Mouse (Mus musculus) lung, postnatal 10 days (tissue): ENCODE data around the gene Spock2.
A peak's percentile ranks its signal among the peaks of the same experiment; 100 is the strongest.

Experiments
- DNase-seq: peaks from one replicate; pipeline ENCODE4 v3.0.0; 2021

Gene Spock2

DNA sequence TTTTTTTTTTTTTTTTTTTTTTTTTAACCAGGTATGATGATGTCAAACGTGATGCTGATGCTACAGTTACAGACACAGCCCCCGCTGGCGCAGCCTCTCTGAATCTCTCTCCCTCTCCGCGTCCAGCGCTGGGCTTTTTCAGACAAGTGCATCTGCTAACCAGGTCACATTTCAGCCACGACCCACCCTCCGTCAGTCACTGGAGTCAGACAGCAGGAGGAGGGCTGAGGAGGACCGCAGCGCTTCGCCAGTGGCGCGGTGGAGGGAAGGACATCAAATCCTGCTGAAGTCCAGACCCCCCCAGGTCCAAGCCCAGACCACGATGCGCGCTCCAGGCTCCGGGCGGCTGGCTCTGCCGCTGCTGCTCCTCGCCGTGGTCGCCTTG lies at the start of gene Spock2:
TSS of gene Spock2 (plus strand) at position 74 of the 385 bp plus-strand sequence.
- peak; percentile 37 for DNase-seq

DNA sequence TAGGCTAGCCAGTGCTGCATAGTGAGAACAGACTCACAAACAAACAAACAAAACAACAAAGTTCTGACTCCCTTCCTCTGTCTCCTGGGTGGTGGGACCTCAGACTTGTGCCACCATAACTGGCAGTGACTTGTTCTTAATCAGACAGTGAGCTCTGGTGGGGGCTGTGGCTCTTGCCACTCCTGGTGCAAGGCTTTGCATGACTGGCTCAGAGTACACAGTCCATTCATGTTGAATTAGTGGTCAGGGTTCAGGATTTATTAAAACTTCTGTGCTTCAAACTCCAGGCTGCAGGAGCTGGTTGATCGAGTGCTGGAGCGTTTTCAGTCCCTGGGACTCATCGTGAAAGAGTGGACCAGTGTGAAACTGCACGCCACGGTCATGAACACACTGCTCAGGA lies 43.8 kb upstream of the Spock2 start:
- DNase-seq, result no peak

GRCm38 (mm10) chr10:60062931-60063330 lies 43.1 kb upstream of the Spock2 start:
- no peak for DNase-seq

- peak; percentile 51 for DNase-seq
These were observed 39.5 kb upstream of the Spock2 start for GRCm38 (mm10) chr10:60066524-60066923.

DNA sequence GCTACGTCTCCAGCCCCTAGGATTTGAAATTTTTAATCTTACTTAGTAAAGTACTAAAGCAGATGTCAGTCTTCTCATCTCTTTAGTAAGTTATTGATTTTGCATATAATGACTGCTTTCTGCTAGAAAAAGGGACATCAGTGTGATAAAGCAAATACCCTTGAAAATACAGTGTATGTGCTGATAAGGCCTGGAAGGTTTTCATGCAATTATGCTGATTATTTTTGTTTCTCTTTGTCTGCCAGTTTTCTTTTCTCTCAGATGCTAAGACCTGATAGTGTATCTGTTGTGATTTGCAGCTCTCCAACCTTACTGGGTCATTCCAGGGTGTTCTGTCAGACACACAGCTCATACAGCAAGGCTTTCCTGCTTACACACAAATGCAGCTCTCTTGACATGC lies 30.9 kb upstream of the Spock2 start:
- no peak for DNase-seq

DNA sequence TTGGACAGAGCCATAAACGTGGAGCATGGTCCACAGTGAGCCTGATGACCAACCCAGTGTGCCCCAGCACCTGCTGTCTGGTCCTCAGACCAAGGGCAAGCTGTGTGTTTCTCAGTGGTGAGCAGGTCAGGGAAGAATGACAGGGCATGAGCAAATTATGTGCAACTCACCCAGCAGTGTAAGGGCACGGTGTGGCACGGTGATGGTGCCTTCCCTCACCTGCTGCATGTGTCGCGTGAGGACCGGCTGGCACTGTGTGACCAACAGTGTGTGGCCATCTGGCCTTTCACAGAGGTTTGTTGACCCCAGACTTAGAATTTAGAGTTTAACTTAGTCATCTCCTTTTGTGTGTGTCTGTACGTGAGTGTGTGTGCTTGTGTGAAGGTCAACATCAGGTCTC lies 28.8 kb upstream of the Spock2 start:
- no peak for DNase-seq

- DNase-seq, result no peak
These were observed 28.1 kb upstream of the Spock2 start for GRCm38 (mm10) chr10:60077736-60078560.

GRCm38 (mm10) chr10:60078561-60078917 lies 27.5 kb upstream of the Spock2 start:
- DNase-seq, result peak; percentile 64

- peak; percentile 47 for DNase-seq
These were observed 25.8 kb upstream of the Spock2 start for GRCm38 (mm10) chr10:60080171-60080570.

- no peak for DNase-seq
These were observed 25.4 kb upstream of the Spock2 start for GRCm38 (mm10) chr10:60080601-60080981.

GRCm38 (mm10) chr10:60080982-60081825 lies 24.8 kb upstream of the Spock2 start:
- peak; percentile 25 for DNase-seq

DNA sequence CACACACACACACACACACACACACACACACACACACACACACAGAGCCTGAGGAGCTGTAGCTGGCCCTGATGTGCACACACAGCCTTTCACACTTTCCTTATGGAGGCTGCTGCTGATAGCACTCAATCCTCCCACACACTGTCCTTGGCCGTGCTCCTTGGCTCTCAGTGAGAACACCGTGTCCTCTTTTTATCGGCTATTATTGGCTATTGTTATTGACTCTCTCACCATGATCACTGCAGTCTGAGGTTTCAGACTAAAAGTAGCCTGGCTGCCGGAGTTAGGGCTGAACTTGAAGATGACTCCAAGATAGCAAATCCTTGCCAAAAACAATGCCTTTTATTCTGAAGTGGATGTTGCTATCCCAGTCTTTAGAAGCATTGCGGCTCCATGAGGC lies 24.1 kb upstream of the Spock2 start:
- DNase-seq, result peak; percentile 77

DNA sequence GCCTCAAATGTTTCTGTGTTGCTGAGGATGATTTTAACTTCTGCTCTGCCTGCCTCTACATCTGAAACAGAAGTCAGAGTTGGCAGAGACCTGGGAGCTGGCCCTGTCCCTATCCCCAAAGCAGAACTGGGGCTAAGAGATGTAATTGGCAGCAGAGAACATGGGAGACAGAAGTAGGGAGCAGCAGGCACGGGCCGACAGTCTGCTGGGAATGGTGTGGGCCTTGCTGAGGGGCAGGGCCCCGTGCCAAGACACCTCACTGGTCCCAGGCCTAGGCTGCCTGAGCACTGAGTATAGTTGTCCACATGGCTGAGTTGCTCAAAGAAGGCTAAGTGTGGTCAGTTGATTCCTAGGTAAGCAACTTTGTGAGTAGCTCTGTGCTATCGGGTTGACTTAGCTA lies 22.0 kb upstream of the Spock2 start:
- no peak for DNase-seq

DNA sequence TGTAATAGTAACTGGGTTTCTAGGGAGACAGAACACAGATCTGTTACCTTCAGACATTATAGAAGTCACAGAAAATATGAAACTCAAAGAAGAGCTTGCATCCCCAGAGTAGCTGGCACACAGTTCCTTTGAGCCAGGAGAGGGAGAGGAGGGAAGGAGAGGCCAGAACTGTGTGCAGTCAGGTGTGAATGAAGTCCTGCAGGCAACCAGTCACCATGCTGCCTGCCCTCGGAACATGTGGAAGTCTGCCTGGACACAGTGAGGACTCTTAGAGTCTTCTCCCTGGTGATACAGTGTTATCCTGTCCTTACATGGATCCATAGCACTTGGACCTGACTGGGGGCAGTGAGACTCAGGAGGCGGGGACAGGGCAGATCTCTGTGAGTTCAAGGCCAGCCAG lies 13.7 kb upstream of the Spock2 start:
- DNase-seq, result no peak

DNA sequence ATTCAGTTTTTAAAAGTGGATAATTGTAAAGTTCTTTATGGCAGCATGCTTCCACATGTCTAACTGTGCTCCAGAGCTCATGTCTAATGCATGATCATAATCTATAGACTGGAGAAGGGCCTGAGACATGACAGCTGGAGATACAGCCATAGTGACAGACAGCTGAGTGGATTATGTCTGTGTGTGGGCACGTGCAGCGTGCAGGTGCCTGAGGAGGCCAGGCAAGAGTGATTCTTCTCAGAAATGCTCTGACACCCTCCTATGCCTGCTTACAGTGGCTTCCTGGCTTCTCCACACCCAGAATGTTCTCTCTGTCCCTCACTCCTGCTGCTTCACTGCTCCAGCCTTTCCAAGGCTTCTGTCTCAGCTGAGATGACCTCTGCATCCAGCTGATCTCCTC lies 12.3 kb upstream of the Spock2 start:
- DNase-seq, result no peak

DNA sequence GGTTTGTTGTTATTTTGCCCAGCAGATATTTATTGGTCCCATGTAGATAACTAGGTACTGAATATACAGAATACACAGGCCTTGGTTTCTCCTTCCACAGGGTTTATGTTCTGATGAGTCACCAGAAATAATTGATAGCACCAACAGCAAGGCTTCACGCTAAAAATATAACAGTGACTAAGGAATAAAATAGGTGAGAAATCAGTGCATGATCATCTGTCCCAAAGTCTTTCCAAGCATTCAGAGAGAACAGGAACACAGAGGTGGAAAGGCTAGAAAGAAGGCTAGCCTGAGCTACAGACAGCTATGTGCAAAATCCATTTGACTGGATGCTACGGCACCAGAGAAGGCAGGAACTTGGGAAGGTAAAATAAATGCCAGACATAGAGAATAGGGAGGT lies 10.5 kb upstream of the Spock2 start:
- DNase-seq, result no peak

GRCm38 (mm10) chr10:60096302-60096701 lies 9.7 kb upstream of the Spock2 start:
- no peak for DNase-seq

DNA sequence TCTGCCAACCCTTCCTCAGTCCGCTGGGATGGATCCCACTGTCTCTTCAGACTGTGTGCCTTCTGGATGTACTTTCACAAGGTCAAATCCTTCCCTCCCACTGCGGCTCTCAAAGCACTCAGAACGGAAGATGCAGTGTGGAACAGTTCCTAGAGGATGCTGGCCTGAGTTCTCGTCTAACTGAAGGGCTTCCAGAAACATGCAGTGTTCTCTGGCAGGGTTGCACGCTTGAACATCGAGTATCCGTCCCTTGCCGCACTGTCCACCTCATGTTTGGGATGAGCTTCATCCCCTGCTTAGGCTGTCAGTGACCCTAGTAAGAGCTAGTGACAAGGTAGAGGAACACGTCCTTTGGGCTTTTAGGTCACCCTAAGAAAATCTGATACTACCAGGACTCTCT lies 8.9 kb upstream of the Spock2 start:
- no peak for DNase-seq

- DNase-seq, result no peak
These were observed 8.2 kb upstream of the Spock2 start for GRCm38 (mm10) chr10:60097774-60098173.

GRCm38 (mm10) chr10:60105391-60106145 lies 451 bp upstream of the Spock2 start:
- no peak for DNase-seq

- DNase-seq, result peak; percentile 65
These were observed 640 bp downstream of the Spock2 start for GRCm38 (mm10) chr10:60106531-60107186.

DNA sequence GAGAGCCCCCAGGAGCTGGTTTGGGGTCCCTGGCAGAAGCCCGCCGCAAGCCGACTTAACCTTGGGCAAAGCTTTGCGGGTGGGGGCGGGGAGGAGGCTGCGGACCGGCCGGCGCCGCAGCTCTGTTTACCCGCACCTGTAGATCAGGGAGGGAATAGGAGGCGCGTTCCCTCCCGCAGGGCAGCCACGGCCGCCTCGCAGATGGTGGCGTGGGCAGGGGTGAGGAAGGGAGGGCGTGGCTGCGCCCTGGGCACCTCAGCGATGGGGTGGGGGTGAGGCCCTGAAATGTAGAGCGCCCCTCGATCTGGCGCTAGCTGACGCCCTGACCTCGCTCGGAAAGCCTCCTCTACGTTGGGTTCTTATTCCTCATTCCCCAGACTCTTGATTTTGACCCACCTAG lies 1.4 kb downstream of the Spock2 start:
- DNase-seq, result peak; percentile 21
